Mouse (Mus musculus) right cerebral cortex, postnatal 14 days (tissue): Measurements from ENCODE around the gene Hdac7.

Experiments used
- DNase-seq: peaks from one replicate; pipeline ENCODE4 v3.0.0; 2022

Hdac7 gene

GRCm38 (mm10) chr15:97812126-97812525, 32.2 kb downstream of the Hdac7 start:
- peak; percentile 77 for DNase-seq

- DNase-seq, result no peak
Observed at GRCm38 (mm10) chr15:97811307-97811706, 33.0 kb downstream of the Hdac7 start.

- no peak for DNase-seq
Observed at GRCm38 (mm10) chr15:97810399-97810798, 33.9 kb downstream of the Hdac7 start.

- no peak for DNase-seq
Observed at GRCm38 (mm10) chr15:97809942-97810341, 34.4 kb downstream of the Hdac7 start.

- DNase-seq, result no peak
Observed at GRCm38 (mm10) chr15:97809206-97809605, 35.1 kb downstream of the Hdac7 start.

GRCm38 (mm10) chr15:97808532-97808931, 35.8 kb downstream of the Hdac7 start:
- DNase-seq, result no peak

- no peak for DNase-seq
Observed at GRCm38 (mm10) chr15:97807867-97808266, 36.4 kb downstream of the Hdac7 start.

- no peak for DNase-seq
Observed at GRCm38 (mm10) chr15:97802575-97802974, 41.7 kb downstream of the Hdac7 start.

- DNase-seq, result no peak
Observed at GRCm38 (mm10) chr15:97801811-97802210, 42.5 kb downstream of the Hdac7 start.

- DNase-seq, result no peak
Observed at GRCm38 (mm10) chr15:97800853-97801252, 43.4 kb downstream of the Hdac7 start.

- DNase-seq, result no peak
Observed at GRCm38 (mm10) chr15:97799446-97799845, 44.9 kb downstream of the Hdac7 start.

GRCm38 (mm10) chr15:97798134-97798533, 46.2 kb downstream of the Hdac7 start:
- DNase-seq, result no peak

GRCm38 (mm10) chr15:97796674-97797310, 47.5 kb downstream of the Hdac7 start:
- no peak for DNase-seq

GRCm38 (mm10) chr15:97795559-97796235, 48.6 kb downstream of the Hdac7 start:
- DNase-seq, result no peak

- DNase-seq, result no peak
Observed at GRCm38 (mm10) chr15:97794268-97794667, 50.0 kb downstream of the Hdac7 start.

- no peak for DNase-seq
Observed at GRCm38 (mm10) chr15:97793386-97794153, 50.7 kb downstream of the Hdac7 start.

- DNase-seq, result no peak
Observed at GRCm38 (mm10) chr15:97791126-97791700, 53.1 kb downstream of the Hdac7 start.

GRCm38 (mm10) chr15:97789761-97790505, 54.4 kb downstream of the Hdac7 start:
- peak; percentile 75 for DNase-seq

- DNase-seq, result no peak
Observed at GRCm38 (mm10) chr15:97788821-97789220, 55.5 kb downstream of the Hdac7 start.

GRCm38 (mm10) chr15:97787799-97788667, 56.3 kb downstream of the Hdac7 start:
- DNase-seq, result no peak

GRCm38 (mm10) chr15:97787148-97787798, 57.0 kb downstream of the Hdac7 start:
- DNase-seq, result no peak
